Mouse (Mus musculus): ENCODE measurements around the gene Zfp92. TPM values are rescaled to one million over a fixed set of nuclear protein-coding genes. Genes with fewer than 3 reads are reported as not detected.
"Not testable (repeated sequence)": the region's sequence is repeated elsewhere in the genome, so short reads cannot be mapped to it uniquely, and the experiment has no call there.

Zfp92 gene
- 0.17 and 0.19 TPM in 2 replicates for polyA plus RNA-seq (2016; fragmentation: Nextera tagmentation; extraction: Ambion mirVana)

DNA sequence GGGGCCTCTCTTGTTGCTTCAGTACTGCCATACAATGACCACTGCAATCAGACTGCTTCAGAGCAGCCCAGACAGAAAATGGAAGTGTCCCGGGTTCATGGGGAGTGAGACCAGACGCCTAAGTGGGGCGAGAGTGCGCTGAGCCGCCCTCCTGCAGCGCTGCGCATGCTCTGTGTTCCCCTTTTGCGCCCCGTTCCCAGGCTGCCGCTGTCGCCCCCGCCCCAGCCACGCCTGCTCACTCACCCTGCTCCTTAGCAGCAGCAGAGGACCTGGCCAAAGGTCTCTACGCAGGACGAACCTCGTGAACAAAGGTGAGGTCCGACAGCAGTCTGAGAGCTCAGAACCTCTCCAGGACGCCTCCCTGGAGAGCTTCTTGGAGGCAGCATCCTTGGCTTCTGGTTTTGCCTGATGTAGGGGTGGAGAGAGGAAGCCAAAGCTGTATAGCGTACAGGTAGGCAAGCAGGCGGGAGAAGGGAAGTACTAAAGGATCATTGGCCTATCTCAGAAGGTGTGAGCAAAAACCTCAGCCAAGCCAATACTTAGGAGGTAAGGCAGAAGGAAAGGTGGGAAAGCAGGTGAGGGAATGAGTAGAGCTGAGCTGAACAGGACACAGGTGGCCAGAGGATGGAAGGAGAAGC, at the start of gene Zfp92:
Zfp92 (plus strand) TSS at position 217 of the 638 bp plus-strand sequence.
- H3K27ac ChIP-seq: no peak within 1 kb of the TSS
- peaks cover 4% of the 10 kb centered on the region for H3K4me1 ChIP-seq
- peak within 1 kb of the TSS; percentile 41 for H3K4me3 ChIP-seq

DNA sequence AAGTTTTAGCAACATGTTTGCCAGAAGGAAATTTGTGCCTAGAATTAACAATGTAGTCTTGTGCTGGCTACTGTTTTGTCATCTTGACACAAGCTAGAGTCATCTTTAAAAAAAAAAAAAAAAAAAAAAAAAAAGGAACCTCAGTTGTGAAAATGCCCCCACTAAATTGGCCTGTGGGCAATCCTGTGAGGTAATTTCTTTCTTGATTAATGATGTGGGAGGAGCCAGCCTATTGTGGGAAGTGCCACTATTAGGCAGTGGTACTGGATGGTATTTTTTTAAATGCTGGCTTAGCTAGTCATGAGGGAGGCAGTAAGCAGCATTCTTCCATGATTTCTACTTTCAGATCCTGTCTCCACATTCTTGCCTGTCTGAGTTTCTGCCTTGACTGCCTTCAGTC, 47.6 kb upstream of the Zfp92 start:
- H3K27me3 ChIP-seq (ENCODE audit: poor library complexity, severe bottlenecking): peaks cover 4% of the 10 kb centered on the region; the same call in 1 of the 2 replicates
- H3K4me3 ChIP-seq: no peak overlapping the region
- H3K27ac ChIP-seq: no peak overlapping the region
- DNase-seq (ENCODE audit: extremely low spot score, low spot score): no peak
- H3K9me3 ChIP-seq: no peaks in the 10 kb centered on the region
- H3K36me3 ChIP-seq (replicated peaks): peaks cover 8% of the 10 kb centered on the region; the same call in 1 of the 2 replicates
- no peaks in the 10 kb centered on the region for H3K4me1 ChIP-seq

More for the DNA sequence above, at the start of gene Zfp92:
- DNase-seq (ENCODE audit: extremely low spot score, low spot score): no peak
- 20% methylated on average over 20 of the region's 20 CpGs for WGBS
- Histone ChIP-seq H3K36me3 (replicated peaks) (no peaks in the 10 kb centered on the region), H3K9me3 (no peaks in the 10 kb centered on the region), H3K27me3 (ENCODE audit: poor library complexity, severe bottlenecking) (peaks cover 45% of the 10 kb centered on the region)

DNA sequence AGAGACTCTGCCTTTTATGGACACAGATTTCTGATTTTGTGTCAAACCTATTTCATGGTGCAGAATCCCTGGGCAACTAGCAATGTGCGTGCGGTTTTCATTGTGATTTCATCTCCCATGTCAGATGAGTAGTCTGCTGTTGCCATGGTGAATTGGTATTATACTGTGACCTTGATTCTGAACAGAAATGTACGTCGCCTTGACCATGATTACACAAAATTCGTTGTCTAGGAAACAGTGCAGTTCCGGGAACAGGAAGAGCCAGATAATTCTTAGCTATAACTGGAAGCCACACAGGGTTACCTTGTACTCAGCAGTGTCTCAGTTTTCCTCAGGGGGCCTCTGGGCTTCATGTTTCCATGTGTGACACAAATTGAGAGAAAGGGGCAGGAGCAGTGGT, 26.5 kb upstream of the Zfp92 start:
- Histone ChIP-seq H3K27ac (no peak overlapping the region), H3K9me3 (no peaks in the 10 kb centered on the region), H3K36me3 (replicated peaks) (no peaks in the 10 kb centered on the region), H3K4me3 (no peak overlapping the region), H3K4me1 (no peaks in the 10 kb centered on the region), H3K27me3 (ENCODE audit: poor library complexity, severe bottlenecking) (peaks cover 15% of the 10 kb centered on the region)
- no peak for DNase-seq (ENCODE audit: extremely low spot score, low spot score)
- WGBS: 86% methylated on average over 6 of the region's 6 CpGs

DNA sequence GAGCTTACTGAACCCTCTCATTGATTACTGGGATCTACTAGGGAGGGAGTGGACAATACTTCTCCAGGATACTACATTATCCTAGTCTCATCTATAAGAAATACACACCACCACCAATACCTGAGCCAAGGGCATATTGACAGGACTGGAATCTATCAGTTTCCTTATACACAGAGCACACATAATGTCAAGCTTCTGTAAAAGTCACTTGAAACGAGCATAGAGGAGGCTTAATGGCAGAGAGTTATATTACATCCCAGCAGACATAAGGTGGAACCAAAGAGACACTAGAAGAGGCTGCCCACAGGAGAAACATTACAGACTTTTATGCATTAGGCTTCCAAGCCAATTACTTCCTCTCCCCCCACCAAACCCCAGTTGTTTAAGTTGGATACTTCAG, 26.0 kb upstream of the Zfp92 start:
- no peak overlapping the region for H3K4me3 ChIP-seq
- no peaks in the 10 kb centered on the region for H3K36me3 ChIP-seq (replicated peaks)
- H3K9me3 ChIP-seq: no peaks in the 10 kb centered on the region
- H3K27me3 ChIP-seq (ENCODE audit: poor library complexity, severe bottlenecking): peaks cover 14% of the 10 kb centered on the region
- no peak for DNase-seq (ENCODE audit: extremely low spot score, low spot score)
- no peak overlapping the region for H3K27ac ChIP-seq
- H3K4me1 ChIP-seq: no peaks in the 10 kb centered on the region
- 44% methylated on average over 1 of the region's 1 CpGs for WGBS

DNA sequence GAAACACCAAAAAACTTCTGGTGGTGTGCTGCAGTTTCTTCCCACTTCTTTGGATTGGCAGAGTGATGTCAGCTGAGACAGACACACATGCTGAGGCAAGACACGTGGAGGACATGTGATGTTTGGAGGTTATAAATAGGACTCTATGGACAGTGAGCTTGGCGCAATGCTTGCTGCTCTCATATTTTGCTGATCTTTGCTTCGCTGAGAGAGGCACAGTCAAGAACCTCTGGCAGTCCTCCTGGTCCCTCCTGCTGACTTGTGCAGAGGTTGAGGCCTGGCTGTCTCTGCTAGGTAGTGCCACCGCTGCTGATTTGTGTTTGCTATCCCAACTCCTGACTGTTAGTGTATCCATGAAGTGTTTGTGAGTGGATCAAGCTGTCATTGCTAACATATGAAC, 19.4 kb upstream of the Zfp92 start:
- H3K4me3 ChIP-seq: no peak overlapping the region
- DNase-seq (ENCODE audit: extremely low spot score, low spot score): no peak
- WGBS: 82% methylated on average over 4 of the region's 4 CpGs

DNA sequence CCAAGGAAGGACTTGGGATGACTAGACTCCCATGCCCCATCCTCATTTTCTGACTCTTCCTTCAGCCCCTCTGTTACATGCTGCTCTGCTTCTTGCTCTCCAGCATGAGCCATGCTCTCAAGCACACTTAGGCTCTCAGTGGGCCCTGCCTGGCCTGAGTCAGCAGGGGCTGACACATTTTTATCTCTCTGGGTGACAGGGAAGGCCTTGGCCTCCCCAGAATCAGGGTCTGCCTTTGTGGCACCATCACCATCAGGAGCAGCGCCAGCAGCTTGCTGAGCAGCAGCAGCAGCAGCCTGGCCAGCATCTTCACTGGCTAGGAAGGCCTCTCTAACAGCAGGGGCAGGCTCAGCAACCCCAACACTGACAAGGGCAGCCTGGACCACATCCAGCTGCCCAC, 14.4 kb upstream of the Zfp92 start:
- no peak overlapping the region for H3K4me3 ChIP-seq
- no peaks in the 10 kb centered on the region for H3K9me3 ChIP-seq
- WGBS: 86% methylated on average over 1 of the region's 1 CpGs
- no peak for DNase-seq (ENCODE audit: extremely low spot score, low spot score)
- H3K27ac ChIP-seq: no peak overlapping the region
- H3K27me3 ChIP-seq (ENCODE audit: poor library complexity, severe bottlenecking): peaks cover 36% of the 10 kb centered on the region
- H3K36me3 ChIP-seq (replicated peaks): no peaks in the 10 kb centered on the region
- H3K4me1 ChIP-seq: no peaks in the 10 kb centered on the region

More for the DNA sequence above, 19.4 kb upstream of the Zfp92 start:
- H3K9me3 ChIP-seq: no peaks in the 10 kb centered on the region
- H3K4me1 ChIP-seq: no peaks in the 10 kb centered on the region
- H3K36me3 ChIP-seq (replicated peaks): no peaks in the 10 kb centered on the region
- H3K27ac ChIP-seq: no peak overlapping the region
- peaks cover 22% of the 10 kb centered on the region for H3K27me3 ChIP-seq (ENCODE audit: poor library complexity, severe bottlenecking)

DNA sequence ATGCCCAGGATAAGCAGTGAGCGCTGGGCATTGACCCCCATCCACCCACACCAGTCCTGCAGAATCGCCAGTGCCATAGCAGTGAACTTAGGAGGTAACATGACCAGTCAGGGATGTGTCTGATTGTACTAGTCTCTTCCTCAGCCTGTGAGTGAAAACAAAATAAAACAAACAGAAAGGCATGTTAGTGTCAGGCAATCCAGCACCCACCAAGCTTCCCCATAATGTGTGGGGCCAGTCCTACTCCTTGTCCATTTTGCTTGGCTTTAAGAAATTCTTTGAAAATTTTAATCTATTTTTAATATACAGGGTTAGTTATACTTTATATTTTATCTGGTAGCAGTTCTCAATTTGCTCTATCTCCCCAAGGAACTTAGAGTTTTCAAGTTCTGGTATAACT, 12.3 kb upstream of the Zfp92 start, which contains the start of gene Gm18336:
Gm18336 (minus strand) TSS at position 101 of the 400 bp plus-strand sequence.
- H3K4me3 ChIP-seq; H3K4me1 ChIP-seq; H3K9me3 ChIP-seq; H3K36me3 ChIP-seq (replicated peaks); H3K27ac ChIP-seq; DNase-seq (ENCODE audit: extremely low spot score, low spot score): not testable (repeated sequence)
- H3K27me3 ChIP-seq (ENCODE audit: poor library complexity, severe bottlenecking): peaks cover 23% of the 10 kb centered on the region
- 83% methylated on average over 2 of the region's 2 CpGs for WGBS

DNA sequence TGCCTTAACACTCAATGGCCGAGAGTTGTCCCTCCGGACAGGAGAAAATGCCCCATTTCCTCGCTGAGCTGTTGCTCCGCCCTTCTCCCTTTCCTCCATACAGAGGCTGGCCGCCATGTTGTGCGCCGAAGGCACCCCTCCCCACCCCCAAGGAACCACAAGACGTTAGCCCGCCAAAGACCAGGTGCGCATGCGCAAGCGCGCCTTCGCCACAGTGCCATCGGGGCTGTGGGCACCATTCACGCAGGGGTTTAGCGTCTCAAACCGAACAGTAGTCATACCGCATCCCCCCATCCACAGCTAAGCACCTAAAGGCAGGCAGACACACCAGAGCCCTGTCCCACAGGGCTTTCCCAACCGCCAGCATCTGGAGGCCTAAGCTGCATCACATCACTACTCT, 9.9 kb upstream of the Zfp92 start:
- H3K4me1 ChIP-seq: no peaks in the 10 kb centered on the region
- H3K4me3 ChIP-seq: no peak overlapping the region
- H3K9me3 ChIP-seq: no peaks in the 10 kb centered on the region
- H3K27ac ChIP-seq: no peak overlapping the region
- H3K27me3 ChIP-seq (ENCODE audit: poor library complexity, severe bottlenecking): peaks cover 21% of the 10 kb centered on the region
- no peaks in the 10 kb centered on the region for H3K36me3 ChIP-seq (replicated peaks)
- DNase-seq (ENCODE audit: extremely low spot score, low spot score): no peak
- WGBS: 90% methylated on average over 20 of the region's 20 CpGs

DNA sequence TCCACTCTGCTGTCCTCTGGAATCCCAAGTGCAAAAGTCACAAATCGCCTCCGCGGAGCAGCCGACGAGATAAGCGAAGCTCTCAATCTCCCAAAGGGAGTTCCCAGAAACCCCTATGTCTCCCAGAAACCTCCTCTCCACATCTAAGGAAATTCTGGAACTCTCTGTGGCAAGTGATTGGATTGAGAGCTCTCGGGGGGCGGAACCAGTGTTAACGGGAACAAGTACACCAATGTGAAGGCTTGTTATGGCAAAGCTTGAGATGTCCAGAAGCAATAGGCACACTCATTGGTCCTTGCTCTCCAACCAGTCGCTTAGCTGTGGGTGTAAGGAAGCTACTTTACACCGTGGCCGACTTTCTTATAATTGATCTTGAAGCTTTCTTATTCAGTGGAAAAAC, 9.3 kb upstream of the Zfp92 start:
- H3K27me3 ChIP-seq (ENCODE audit: poor library complexity, severe bottlenecking): peaks cover 14% of the 10 kb centered on the region
- H3K36me3 ChIP-seq (replicated peaks): no peaks in the 10 kb centered on the region
- H3K4me1 ChIP-seq: no peaks in the 10 kb centered on the region
- no peak overlapping the region for H3K4me3 ChIP-seq
- WGBS: 92% methylated on average over 12 of the region's 12 CpGs
- no peak for DNase-seq (ENCODE audit: extremely low spot score, low spot score)
- no peak overlapping the region for H3K27ac ChIP-seq
- no peaks in the 10 kb centered on the region for H3K9me3 ChIP-seq

DNA sequence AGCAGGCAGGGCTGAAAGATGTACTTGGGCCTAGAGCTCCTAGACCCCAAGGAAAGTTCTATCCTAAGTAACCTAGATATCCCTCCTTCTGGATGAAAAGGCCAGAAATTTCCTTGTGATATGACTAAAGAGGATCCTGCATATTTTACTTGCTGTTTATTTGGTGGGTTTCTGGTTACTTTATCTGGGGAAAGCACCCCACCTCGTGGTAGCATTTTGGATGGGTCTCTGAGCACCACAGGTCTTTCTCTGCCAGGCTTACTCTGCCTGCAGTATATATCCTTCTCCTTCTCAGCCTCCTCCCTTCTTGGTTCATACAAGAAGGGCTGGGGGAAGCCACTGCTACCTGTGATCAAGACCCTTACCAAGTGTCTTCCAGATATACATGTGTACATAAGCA, 1.9 kb downstream of the Zfp92 start:
- WGBS: 20% methylated on average over 1 of the region's 1 CpGs
- H3K4me1 ChIP-seq: peaks cover 4% of the 10 kb centered on the region
- no peak overlapping the region for H3K27ac ChIP-seq
- no peaks in the 10 kb centered on the region for H3K36me3 ChIP-seq (replicated peaks)
- no peak overlapping the region for H3K4me3 ChIP-seq
- no peaks in the 10 kb centered on the region for H3K9me3 ChIP-seq
- peaks cover 45% of the 10 kb centered on the region for H3K27me3 ChIP-seq (ENCODE audit: poor library complexity, severe bottlenecking)
- DNase-seq (ENCODE audit: extremely low spot score, low spot score): no peak

DNA sequence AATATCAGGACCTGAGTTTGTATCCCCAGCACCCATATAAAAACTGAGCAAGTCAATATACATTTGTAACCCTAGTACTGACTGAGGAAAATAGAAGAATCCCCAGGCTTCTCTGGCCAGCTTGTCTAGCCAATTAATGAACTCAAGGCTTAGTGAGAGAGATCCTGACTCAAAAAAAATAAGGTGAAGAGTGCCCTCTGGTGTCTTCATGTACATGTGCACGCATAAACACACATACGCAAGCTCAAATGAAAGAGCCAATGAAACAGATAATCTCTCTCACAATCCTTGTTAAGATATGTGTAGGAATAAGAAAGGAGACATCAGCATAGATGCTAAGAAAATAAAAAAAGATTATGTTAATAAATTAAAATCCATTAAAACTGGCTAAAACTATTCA, 19.1 kb downstream of the Zfp92 start:
- Histone ChIP-seq H3K27me3 (ENCODE audit: poor library complexity, severe bottlenecking) (peaks cover 34% of the 10 kb centered on the region), H3K4me1 (no peaks in the 10 kb centered on the region), H3K9me3 (no peaks in the 10 kb centered on the region), H3K27ac (no peak overlapping the region), H3K36me3 (replicated peaks) (no peaks in the 10 kb centered on the region), H3K4me3 (no peak overlapping the region)
- DNase-seq (ENCODE audit: extremely low spot score, low spot score): no peak
- WGBS: 80% methylated on average over 2 of the region's 2 CpGs

DNA sequence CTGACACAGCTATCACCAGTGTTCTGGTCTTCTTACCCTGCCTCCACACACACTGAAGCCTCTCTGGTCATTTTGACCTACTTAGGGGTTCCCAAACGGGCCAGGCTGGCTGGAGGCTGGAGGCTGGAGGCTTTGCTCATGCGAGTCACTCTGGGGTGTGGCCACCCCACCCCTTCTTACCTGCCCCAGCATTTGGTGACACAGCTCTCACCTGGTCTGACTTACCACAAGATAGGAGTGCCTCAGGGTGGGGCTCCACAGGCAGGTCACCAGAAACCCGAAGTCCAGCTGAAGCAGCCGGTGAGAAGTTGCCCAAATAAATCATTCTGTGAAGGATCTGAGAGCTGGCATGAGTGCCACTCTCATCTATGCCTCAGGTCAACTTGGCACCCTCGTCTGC, 22.0 kb downstream of the Zfp92 start:
- peaks cover 32% of the 10 kb centered on the region for H3K27me3 ChIP-seq (ENCODE audit: poor library complexity, severe bottlenecking)
- no peak overlapping the region for H3K4me3 ChIP-seq
- H3K4me1 ChIP-seq: no peaks in the 10 kb centered on the region
- 84% methylated on average over 5 of the region's 5 CpGs for WGBS
- no peak for DNase-seq (ENCODE audit: extremely low spot score, low spot score)
- no peaks in the 10 kb centered on the region for H3K9me3 ChIP-seq
- no peak overlapping the region for H3K27ac ChIP-seq
- peaks cover 13% of the 10 kb centered on the region for H3K36me3 ChIP-seq (replicated peaks)

DNA sequence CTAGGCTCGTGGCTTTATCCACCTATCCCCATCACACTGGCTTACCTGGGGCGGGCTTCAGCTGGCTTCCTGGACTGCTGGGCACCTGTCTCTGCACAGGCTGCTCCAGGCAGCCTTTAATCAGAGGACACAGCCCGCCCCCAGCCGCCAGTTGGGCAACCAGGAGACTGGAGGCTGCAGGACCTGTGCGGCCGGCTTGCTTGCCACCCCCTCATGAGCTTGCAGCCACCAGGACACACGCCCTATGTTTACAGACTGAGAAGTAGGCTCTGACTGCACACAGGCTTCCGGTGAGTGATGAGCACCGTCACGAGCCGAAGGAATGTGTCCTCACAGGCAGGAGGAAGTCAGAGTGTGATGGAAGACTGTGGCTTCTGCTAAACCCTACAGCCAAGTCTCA, 24.4 kb downstream of the Zfp92 start, which contains the start of gene Trex2:
Trex2 (minus strand) TSS at position 93 of the 400 bp plus-strand sequence.
- 84% methylated on average over 11 of the region's 11 CpGs for WGBS
- no peak for DNase-seq (ENCODE audit: extremely low spot score, low spot score)
- Histone ChIP-seq H3K4me3 (no peak within 1 kb of the TSS), H3K27ac (no peak within 1 kb of the TSS), H3K27me3 (ENCODE audit: poor library complexity, severe bottlenecking) (peaks cover 48% of the 10 kb centered on the region), H3K4me1 (no peaks in the 10 kb centered on the region), H3K9me3 (no peaks in the 10 kb centered on the region), H3K36me3 (replicated peaks) (peaks cover 18% of the 10 kb centered on the region)
